Mouse (Mus musculus): ENCODE data around the gene Lama1. TPM values are rescaled to one million over a fixed set of nuclear protein-coding genes. Genes with fewer than 3 reads are reported as not detected.

Lama1 gene
- total RNA-seq (2014; rRNA removed) (9.6 and 21.2 TPM in 2 replicates), polyA plus RNA-seq (2015; fragmentation: Nextera tagmentation; extraction: Ambion mirVana) (1.8 and 2.9 TPM in 2 replicates)

DNA sequence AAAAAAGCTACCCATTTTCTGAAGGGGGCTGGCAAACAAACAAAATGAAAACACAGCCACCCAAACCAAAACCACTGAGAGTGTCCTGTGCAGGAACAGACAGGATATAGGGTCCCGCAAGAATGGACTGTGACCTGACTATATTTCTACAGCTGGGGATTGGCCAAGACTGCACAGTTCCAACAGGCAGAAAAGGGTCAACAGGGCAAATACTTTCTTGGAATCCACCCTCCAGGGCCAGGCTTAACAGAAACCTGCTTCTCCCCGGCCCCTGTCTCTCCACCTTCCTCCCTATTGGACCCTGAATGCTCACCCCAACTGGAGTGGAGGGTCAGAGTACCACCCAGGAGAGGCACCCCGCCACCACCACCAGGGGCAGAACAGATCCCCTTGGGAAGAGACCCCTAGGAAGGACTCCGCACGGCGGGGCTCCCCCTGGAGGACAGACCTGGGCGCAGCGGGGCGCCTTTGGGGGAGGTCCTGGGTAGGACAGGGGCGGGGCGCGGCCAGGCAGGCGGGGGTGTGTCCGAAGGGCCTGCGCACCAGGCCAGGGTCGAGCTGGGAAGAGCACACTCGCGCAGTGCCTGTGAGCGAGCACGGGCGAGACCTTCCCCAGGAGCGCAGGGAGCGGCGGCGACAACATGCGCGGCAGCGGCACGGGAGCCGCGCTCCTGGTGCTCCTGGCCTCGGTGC, at the start of gene Lama1:
Gene Lama1 (plus strand): TSS at position 566 of the 693 bp plus-strand sequence.
- Histone ChIP-seq H3K9me3 (ENCODE audit: low read length) (no peaks in the 10 kb centered on the region), H3K27ac (ENCODE audit: low read depth, low read length) (peak within 1 kb of the TSS; percentile 15; the same call in 1 of the 2 replicates), H3K4me1 (ENCODE audit: insufficient read depth) (peaks cover 11% of the 10 kb centered on the region), H3K36me3 (ENCODE audit: insufficient read depth) (no peaks in the 10 kb centered on the region), H3K4me3 (ENCODE audit: low read depth, low read length) (peak within 1 kb of the TSS; percentile 76), H3K9ac (peak within 1 kb of the TSS; percentile 68), H3K27me3 (ENCODE audit: insufficient read depth, low read length) (no peaks in the 10 kb centered on the region; the same call in 1 of the 2 replicates), H3K4me2 (ENCODE audit: low read depth) (peak within 1 kb of the TSS; percentile 98)
- TF ChIP-seq CTCF (IDR thresholded peaks at IDR 0.05; ENCODE audit: low read depth) = peak; percentile 84
- DNase-seq = peak; percentile 81
- ATAC-seq = peak; percentile 95
- 6% methylated on average over 31 of the region's 32 CpGs for WGBS

DNA sequence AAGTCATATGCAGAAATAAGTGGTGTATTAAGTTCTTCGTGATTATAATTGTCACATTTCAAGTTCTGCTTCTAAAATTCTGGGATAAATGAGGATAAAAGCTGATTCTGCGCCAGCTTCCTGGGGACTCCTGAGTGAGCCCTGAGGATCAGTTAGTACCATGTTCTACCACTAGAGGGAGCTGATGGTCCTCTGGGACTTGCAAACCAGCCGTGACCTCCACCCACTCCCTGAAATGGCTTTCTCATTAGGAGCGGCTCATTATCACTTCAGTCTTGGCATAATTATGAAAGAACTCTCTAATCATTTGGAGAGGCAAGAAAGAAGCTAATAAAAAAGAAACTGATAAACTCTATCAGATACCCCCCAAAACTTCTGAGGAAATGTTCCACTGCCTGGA, 45.6 kb upstream of the Lama1 start:
- H3K4me2 ChIP-seq (ENCODE audit: low read depth) = no peak overlapping the region
- no peaks in the 10 kb centered on the region for H3K4me1 ChIP-seq (ENCODE audit: insufficient read depth)
- WGBS = 4% methylated on average over 4 of the region's 4 CpGs
- H3K27me3 ChIP-seq (ENCODE audit: insufficient read depth, low read length) = no peaks in the 10 kb centered on the region
- H3K4me3 ChIP-seq (ENCODE audit: low read depth, low read length) = no peak overlapping the region
- ATAC-seq (peak; percentile 60; the same call in 1 of the 2 replicates), DNase-seq (peak; percentile 78)
- no peaks in the 10 kb centered on the region for H3K9me3 ChIP-seq (ENCODE audit: low read length)
- no peak overlapping the region for H3K27ac ChIP-seq (ENCODE audit: low read depth, low read length)
- peak; percentile 86 for TF ChIP-seq CTCF (IDR thresholded peaks at IDR 0.05; ENCODE audit: low read depth)
- no peak overlapping the region for H3K9ac ChIP-seq
- H3K36me3 ChIP-seq (ENCODE audit: insufficient read depth) = no peaks in the 10 kb centered on the region

DNA sequence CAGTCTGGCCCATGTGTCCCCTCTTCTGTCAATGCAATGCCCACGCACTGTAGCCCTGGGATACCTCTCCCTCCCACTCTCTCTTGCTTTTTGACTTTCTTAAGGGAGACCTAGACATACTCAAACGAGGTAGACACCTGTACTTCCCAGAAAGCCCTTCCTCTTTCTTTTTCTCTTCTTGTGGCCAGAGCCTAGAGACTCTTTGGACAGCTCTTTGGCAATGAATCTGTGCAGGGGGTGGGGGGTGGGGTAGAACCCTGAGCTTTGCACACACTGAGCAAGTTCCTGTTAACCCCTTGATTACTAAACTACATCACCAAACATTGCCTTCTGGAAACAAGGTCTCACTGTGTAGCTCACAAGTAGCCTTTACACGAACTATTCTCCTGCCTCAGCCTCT, 32.8 kb upstream of the Lama1 start:
- ATAC-seq = no peak
- Histone ChIP-seq H3K4me3 (ENCODE audit: low read depth, low read length) (no peak overlapping the region), H3K36me3 (ENCODE audit: insufficient read depth) (no peaks in the 10 kb centered on the region), H3K27ac (ENCODE audit: low read depth, low read length) (no peak overlapping the region), H3K4me1 (ENCODE audit: insufficient read depth) (no peaks in the 10 kb centered on the region), H3K4me2 (ENCODE audit: low read depth) (no peak overlapping the region), H3K9ac (no peak overlapping the region), H3K27me3 (ENCODE audit: insufficient read depth, low read length) (no peaks in the 10 kb centered on the region; the same call in 1 of the 2 replicates), H3K9me3 (ENCODE audit: low read length) (no peaks in the 10 kb centered on the region)
- WGBS = 69% methylated on average over 3 of the region's 3 CpGs
- no peak for DNase-seq
- TF ChIP-seq CTCF (IDR thresholded peaks at IDR 0.05; ENCODE audit: low read depth) = no peak

DNA sequence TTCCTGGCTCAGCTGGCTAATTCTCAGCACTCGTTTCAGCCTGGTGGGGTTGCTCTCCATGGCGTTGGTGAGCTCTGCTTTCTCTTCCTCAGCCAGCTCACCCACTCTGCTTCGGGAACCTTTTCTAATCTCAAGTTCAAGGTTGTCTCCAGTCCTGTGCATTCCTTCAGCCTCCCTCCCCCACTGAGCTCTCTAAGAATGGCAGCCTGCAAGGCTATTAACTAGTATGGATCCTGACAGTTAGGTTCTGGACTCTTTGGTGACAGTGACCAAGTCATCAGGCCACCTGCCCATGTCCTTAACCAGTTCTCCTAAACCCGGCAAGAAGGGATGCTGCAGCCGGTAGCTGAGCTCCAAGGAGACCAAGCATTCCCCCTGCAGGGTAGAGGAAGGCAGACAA, 30.1 kb upstream of the Lama1 start:
- Histone ChIP-seq H3K36me3 (ENCODE audit: insufficient read depth) (no peaks in the 10 kb centered on the region), H3K9ac (no peak overlapping the region), H3K4me2 (ENCODE audit: low read depth) (no peak overlapping the region), H3K4me1 (ENCODE audit: insufficient read depth) (no peaks in the 10 kb centered on the region), H3K4me3 (ENCODE audit: low read depth, low read length) (no peak overlapping the region), H3K27ac (ENCODE audit: low read depth, low read length) (no peak overlapping the region), H3K27me3 (ENCODE audit: insufficient read depth, low read length) (no peaks in the 10 kb centered on the region; the same call in 1 of the 2 replicates), H3K9me3 (ENCODE audit: low read length) (no peaks in the 10 kb centered on the region)
- DNase-seq = no peak
- TF ChIP-seq CTCF (IDR thresholded peaks at IDR 0.05; ENCODE audit: low read depth) = no peak
- 75% methylated on average over 5 of the region's 5 CpGs for WGBS
- no peak for ATAC-seq

DNA sequence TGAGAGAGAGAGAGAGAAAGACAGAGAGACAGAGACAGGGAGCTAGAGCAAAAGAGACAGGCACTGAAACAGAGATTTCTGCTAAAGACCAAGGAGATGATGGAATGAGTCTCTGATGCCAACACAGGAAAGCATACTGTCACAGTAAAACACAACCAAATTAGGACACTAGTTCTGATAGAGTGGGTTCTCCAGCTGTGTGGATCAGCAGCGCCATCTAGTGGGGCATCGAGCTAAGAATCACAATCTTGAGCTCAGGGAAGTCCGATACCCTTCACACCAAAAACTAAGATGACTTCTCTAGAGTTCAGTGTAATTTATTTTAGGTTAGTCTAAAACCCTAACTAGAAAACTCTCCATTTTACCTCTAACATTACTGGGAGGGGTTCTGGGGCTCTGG, 29.1 kb upstream of the Lama1 start:
- no peaks in the 10 kb centered on the region for H3K4me1 ChIP-seq (ENCODE audit: insufficient read depth)
- no peaks in the 10 kb centered on the region for H3K36me3 ChIP-seq (ENCODE audit: insufficient read depth)
- H3K4me3 ChIP-seq (ENCODE audit: low read depth, low read length) = no peak overlapping the region
- peak; percentile 79 for ATAC-seq
- H3K9me3 ChIP-seq (ENCODE audit: low read length) = no peaks in the 10 kb centered on the region
- no peak overlapping the region for H3K27ac ChIP-seq (ENCODE audit: low read depth, low read length)
- 7% methylated on average over 3 of the region's 3 CpGs for WGBS
- TF ChIP-seq CTCF (IDR thresholded peaks at IDR 0.05; ENCODE audit: low read depth) = peak; percentile 93
- no peak overlapping the region for H3K4me2 ChIP-seq (ENCODE audit: low read depth)
- H3K9ac ChIP-seq = no peak overlapping the region
- no peaks in the 10 kb centered on the region; the same call in 1 of the 2 replicates for H3K27me3 ChIP-seq (ENCODE audit: insufficient read depth, low read length)
- DNase-seq = peak; percentile 88

DNA sequence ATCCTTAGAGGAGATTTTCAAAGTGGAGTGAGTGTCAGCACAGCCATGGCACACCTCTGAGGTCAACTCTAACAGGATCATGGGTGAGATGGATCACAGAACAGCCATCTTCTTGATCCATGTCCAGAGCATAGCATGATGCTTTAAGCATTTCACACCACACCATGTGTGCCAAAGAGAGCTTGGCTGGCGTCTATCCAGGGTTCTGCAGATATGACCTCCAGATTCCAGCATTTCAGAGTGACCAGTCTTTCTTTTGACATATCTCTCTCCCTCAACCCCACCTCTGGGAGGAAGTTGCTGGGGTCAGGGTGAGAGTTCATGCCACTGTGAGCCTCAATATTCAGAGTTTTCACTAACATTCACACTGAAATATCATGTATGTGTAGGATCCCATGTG, 18.5 kb upstream of the Lama1 start:
- ATAC-seq (no peak), DNase-seq (no peak)
- Histone ChIP-seq H3K27me3 (ENCODE audit: insufficient read depth, low read length) (no peaks in the 10 kb centered on the region), H3K4me3 (ENCODE audit: low read depth, low read length) (no peak overlapping the region), H3K9ac (no peak overlapping the region), H3K36me3 (ENCODE audit: insufficient read depth) (no peaks in the 10 kb centered on the region), H3K4me1 (ENCODE audit: insufficient read depth) (no peaks in the 10 kb centered on the region), H3K9me3 (ENCODE audit: low read length) (no peaks in the 10 kb centered on the region), H3K27ac (ENCODE audit: low read depth, low read length) (no peak overlapping the region), H3K4me2 (ENCODE audit: low read depth) (no peak overlapping the region)
- TF ChIP-seq CTCF (IDR thresholded peaks at IDR 0.05; ENCODE audit: low read depth) = no peak
- WGBS = 86% methylated on average over 1 of the region's 1 CpGs

DNA sequence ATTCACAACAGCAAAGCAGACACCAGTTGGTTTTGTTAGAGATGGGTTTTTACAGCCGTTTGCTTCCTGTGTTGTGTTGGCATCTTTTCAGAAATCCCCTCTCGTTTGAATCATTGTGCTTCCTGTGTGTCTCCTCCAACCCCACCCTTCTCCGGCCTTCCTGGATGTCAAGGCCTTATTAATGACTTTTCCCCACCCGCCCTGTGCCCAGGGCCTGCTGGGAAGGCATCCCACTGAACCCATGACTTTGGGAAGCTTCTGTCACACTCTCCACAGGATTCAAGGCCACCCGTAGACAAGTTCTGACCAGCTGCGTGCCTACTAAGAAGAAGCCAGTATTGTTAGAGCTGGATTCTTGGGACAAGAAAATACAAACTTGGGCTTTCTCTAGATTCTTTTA, 16.0 kb upstream of the Lama1 start:
- ATAC-seq = no peak
- 78% methylated on average over 6 of the region's 6 CpGs for WGBS
- no peaks in the 10 kb centered on the region for H3K36me3 ChIP-seq (ENCODE audit: insufficient read depth)
- H3K9me3 ChIP-seq (ENCODE audit: low read length) = no peaks in the 10 kb centered on the region
- no peak overlapping the region for H3K4me2 ChIP-seq (ENCODE audit: low read depth)
- no peak for DNase-seq
- H3K27me3 ChIP-seq (ENCODE audit: insufficient read depth, low read length) = no peaks in the 10 kb centered on the region
- no peak for TF ChIP-seq CTCF (IDR thresholded peaks at IDR 0.05; ENCODE audit: low read depth)
- H3K27ac ChIP-seq (ENCODE audit: low read depth, low read length) = no peak overlapping the region
- no peak overlapping the region for H3K9ac ChIP-seq
- no peak overlapping the region for H3K4me3 ChIP-seq (ENCODE audit: low read depth, low read length)
- no peaks in the 10 kb centered on the region for H3K4me1 ChIP-seq (ENCODE audit: insufficient read depth)

Data from forebrain, postnatal 0 days (tissue).